Mouse (Mus musculus): Measurements from ENCODE around the gene Nostrin. TPM values are rescaled to one million over a fixed set of nuclear protein-coding genes. Genes with fewer than 3 reads are reported as not detected.

The Nostrin gene
- total and polyA plus RNA-seq, 3 experiments, result 0.11 TPM; not detected in 2

DNA sequence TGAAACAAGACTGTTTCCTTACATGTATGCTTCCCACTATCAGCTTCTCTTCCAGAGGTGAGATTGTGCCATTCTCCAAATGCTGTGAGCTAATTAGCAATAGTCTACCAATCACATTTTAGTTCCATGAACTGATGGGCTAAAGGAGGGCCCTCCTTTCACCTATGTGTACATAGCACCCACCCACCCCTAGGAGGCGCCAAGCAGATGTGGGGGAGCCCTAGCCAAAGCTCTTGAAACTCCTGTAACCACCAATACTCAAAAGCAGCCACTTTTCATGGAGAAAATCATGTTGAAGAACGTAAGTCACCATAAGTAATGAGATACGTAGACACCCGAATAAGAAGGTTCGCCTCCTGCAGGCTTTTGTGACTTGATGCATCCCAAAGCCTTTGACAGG, 23.0 kb upstream of the Nostrin start:
- H3K4me3 ChIP-seq (ENCODE audit: low read depth, low read length), result no peak overlapping the region
- H3K4me1 ChIP-seq (ENCODE audit: insufficient read depth, low read depth, low read length), result no peaks in the 10 kb centered on the region
- DNase-seq (ENCODE audit: low spot score) (no peak), ATAC-seq (ENCODE audit: extremely low read depth, insufficient number of reproducible peaks, low FRiP score, poor library complexity, severe bottlenecking) (no peak)
- TF ChIP-seq TAL1 (conservative IDR thresholded peaks at IDR 0.05; ENCODE audit: low read depth, low read length), result no peak
- peaks cover 71% of the 10 kb centered on the region for H3K36me3 ChIP-seq (replicated peaks)
- peaks cover 6% of the 10 kb centered on the region for H3K9me3 ChIP-seq (replicated peaks)
- H3K27me3 ChIP-seq (ENCODE audit: insufficient read depth, low read length), result no peaks in the 10 kb centered on the region

DNA sequence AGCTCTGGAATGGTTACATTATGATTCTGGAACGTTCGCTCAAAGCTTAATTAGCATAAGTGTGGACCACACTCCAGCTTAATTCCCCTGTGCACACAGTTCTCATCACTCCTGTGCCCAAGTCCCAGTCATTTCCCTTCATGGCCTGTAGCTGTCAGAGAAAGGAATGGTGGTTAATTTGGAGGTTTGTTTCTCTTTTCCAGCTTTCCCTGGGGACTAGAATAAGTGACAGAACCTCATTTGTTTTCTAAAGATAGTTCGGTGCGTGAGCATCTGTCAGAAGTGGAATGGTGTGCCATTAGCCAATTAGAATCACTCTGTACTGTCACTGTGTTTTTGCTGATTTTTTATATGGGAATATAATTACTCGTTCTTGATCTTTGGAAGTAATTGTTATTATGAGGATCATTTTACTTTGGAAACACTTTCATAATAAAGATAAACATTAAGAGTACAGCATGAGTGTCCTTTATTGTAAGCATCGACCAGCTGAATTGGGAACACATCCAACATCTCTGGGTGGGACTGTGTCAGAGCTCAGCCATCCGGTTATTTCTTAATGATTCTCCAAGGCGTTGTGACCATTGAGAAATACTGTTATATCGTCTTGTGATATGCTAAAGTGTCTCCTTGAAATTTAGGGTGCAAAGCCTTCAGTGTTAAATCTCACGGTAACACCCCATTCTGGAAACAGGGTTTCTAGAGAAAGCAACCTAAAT, 21.6 kb upstream of the Nostrin start:
- no peaks in the 10 kb centered on the region for H3K27me3 ChIP-seq (ENCODE audit: insufficient read depth, low read length)
- H3K4me3 ChIP-seq (ENCODE audit: low read depth, low read length), result no peak overlapping the region
- ATAC-seq (ENCODE audit: extremely low read depth, insufficient number of reproducible peaks, low FRiP score, poor library complexity, severe bottlenecking) (no peak), DNase-seq (ENCODE audit: low spot score) (no peak)
- peaks cover 6% of the 10 kb centered on the region for H3K9me3 ChIP-seq (replicated peaks)
- H3K36me3 ChIP-seq (replicated peaks), result peaks cover 62% of the 10 kb centered on the region
- TF ChIP-seq TAL1 (conservative IDR thresholded peaks at IDR 0.05; ENCODE audit: low read depth, low read length), result no peak
- TF ChIP-seq POLR2AphosphoS5 (IDR thresholded peaks at IDR 0.05; ENCODE audit: insufficient replicate concordance, low read depth, low read length), result no peak
- no peak for TF ChIP-seq GATA1 (IDR thresholded peaks at IDR 0.05; ENCODE audit: borderline replicate concordance, low read length)
- no peak for TF ChIP-seq CTCF (IDR thresholded peaks at IDR 0.05; ENCODE audit: low read depth, low read length)
- TF ChIP-seq GATA2 (IDR thresholded peaks at IDR 0.05; ENCODE audit: borderline replicate concordance, low read depth, low read length), result no peak
- H3K4me1 ChIP-seq (ENCODE audit: insufficient read depth, low read depth, low read length), result 0 out of 2 replicates have a peak, but pooled peaks cover 2% of the 10 kb centered on the region

DNA sequence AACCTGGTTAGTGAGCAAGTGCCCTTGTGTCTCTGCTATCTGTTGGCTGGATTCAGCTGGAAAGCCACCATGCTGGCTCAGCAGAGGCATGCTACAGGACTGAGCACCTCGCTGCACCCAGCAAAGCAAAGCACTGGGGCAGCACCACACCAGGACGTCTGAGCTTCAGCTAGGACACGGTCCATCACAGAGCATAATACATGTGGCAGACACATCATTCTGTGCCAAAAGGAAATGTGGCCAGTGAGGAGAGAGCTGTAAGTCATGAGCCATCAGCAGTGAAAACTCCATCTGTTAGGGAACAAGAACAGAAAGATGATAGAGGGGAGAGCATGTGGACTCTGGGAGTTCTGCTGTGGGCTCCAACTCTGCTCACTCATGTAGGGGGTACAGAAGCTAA, 19.7 kb upstream of the Nostrin start:
- H3K36me3 ChIP-seq (replicated peaks), result peaks cover 45% of the 10 kb centered on the region
- H3K4me1 ChIP-seq (ENCODE audit: insufficient read depth, low read depth, low read length), result 0 out of 2 replicates have a peak, but pooled peaks cover 2% of the 10 kb centered on the region
- no peak for ATAC-seq (ENCODE audit: extremely low read depth, insufficient number of reproducible peaks, low FRiP score, poor library complexity, severe bottlenecking)
- DNase-seq (ENCODE audit: low spot score), result no peak
- TF ChIP-seq GATA2 (IDR thresholded peaks at IDR 0.05; ENCODE audit: borderline replicate concordance, low read depth, low read length) (no peak), POLR2AphosphoS5 (IDR thresholded peaks at IDR 0.05; ENCODE audit: insufficient replicate concordance, low read depth, low read length) (no peak), CTCF (IDR thresholded peaks at IDR 0.05; ENCODE audit: low read depth, low read length) (no peak), TAL1 (conservative IDR thresholded peaks at IDR 0.05; ENCODE audit: low read depth, low read length) (no peak), GATA1 (IDR thresholded peaks at IDR 0.05; ENCODE audit: borderline replicate concordance, low read length) (no peak)
- H3K4me3 ChIP-seq (ENCODE audit: low read depth, low read length), result no peak overlapping the region
- no peaks in the 10 kb centered on the region for H3K27me3 ChIP-seq (ENCODE audit: insufficient read depth, low read length)
- H3K9me3 ChIP-seq (replicated peaks), result peaks cover 6% of the 10 kb centered on the region

DNA sequence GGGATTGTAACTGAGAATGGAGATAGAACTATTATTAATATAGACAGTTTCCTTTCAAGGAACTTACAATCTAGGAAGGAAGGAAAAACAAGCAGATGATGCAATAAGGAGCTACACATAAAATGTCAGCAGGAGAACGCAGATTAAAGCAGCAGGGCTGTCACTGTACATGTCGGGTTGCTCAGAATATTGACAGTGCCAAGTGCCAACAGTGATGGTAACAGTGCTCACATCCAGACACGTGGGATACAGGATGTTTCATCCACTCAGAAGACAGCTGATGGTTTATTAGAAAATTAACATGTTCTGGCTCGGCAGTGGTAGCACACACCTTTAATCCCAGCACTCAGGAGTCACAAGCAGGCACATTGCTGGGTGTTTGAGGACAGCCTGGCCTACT, 18.8 kb upstream of the Nostrin start:
- Histone ChIP-seq H3K9me3 (replicated peaks) (peaks cover 6% of the 10 kb centered on the region), H3K4me1 (ENCODE audit: insufficient read depth, low read depth, low read length) (0 out of 2 replicates have a peak, but pooled peaks cover 2% of the 10 kb centered on the region), H3K4me3 (ENCODE audit: low read depth, low read length) (no peak overlapping the region), H3K36me3 (replicated peaks) (peaks cover 36% of the 10 kb centered on the region), H3K27me3 (ENCODE audit: insufficient read depth, low read length) (no peaks in the 10 kb centered on the region)
- no peak for DNase-seq (ENCODE audit: low spot score)
- ATAC-seq (ENCODE audit: extremely low read depth, insufficient number of reproducible peaks, low FRiP score, poor library complexity, severe bottlenecking), result no peak
- TF ChIP-seq TAL1 (conservative IDR thresholded peaks at IDR 0.05; ENCODE audit: low read depth, low read length) (no peak), POLR2AphosphoS5 (IDR thresholded peaks at IDR 0.05; ENCODE audit: insufficient replicate concordance, low read depth, low read length) (no peak), GATA2 (IDR thresholded peaks at IDR 0.05; ENCODE audit: borderline replicate concordance, low read depth, low read length) (no peak), GATA1 (IDR thresholded peaks at IDR 0.05; ENCODE audit: borderline replicate concordance, low read length) (no peak), CTCF (IDR thresholded peaks at IDR 0.05; ENCODE audit: low read depth, low read length) (no peak)

DNA sequence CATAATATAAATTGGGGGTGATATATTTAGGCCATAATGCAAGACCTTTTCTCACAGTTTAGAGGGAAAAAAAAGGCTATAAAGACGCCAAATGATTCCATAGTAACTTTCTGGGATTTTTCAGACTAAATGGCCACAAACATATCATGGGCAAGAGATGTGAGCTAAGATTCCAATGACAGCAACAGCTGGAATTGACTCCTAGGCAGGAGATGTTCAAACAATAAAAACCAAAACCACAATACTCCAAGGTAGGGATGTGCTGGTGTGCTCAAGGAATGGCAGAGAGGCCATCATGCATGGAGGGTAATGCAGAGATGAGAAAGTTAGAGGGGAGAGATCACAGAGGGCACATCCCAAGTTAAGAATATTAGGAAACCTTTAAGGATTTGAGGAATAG, 16.6 kb upstream of the Nostrin start:
- no peaks in the 10 kb centered on the region for H3K27me3 ChIP-seq (ENCODE audit: insufficient read depth, low read length)
- H3K9me3 ChIP-seq (replicated peaks), result peaks cover 6% of the 10 kb centered on the region
- no peak for ATAC-seq (ENCODE audit: extremely low read depth, insufficient number of reproducible peaks, low FRiP score, poor library complexity, severe bottlenecking)
- no peak overlapping the region for H3K4me3 ChIP-seq (ENCODE audit: low read depth, low read length)
- H3K36me3 ChIP-seq (replicated peaks), result peaks cover 17% of the 10 kb centered on the region
- H3K4me1 ChIP-seq (ENCODE audit: insufficient read depth, low read depth, low read length), result 0 out of 2 replicates have a peak, but pooled peaks cover 2% of the 10 kb centered on the region
- no peak for DNase-seq (ENCODE audit: low spot score)
- TF ChIP-seq TAL1 (conservative IDR thresholded peaks at IDR 0.05; ENCODE audit: low read depth, low read length) (no peak), CTCF (IDR thresholded peaks at IDR 0.05; ENCODE audit: low read depth, low read length) (no peak), GATA2 (IDR thresholded peaks at IDR 0.05; ENCODE audit: borderline replicate concordance, low read depth, low read length) (no peak), POLR2AphosphoS5 (IDR thresholded peaks at IDR 0.05; ENCODE audit: insufficient replicate concordance, low read depth, low read length) (no peak), GATA1 (IDR thresholded peaks at IDR 0.05; ENCODE audit: borderline replicate concordance, low read length) (no peak)

DNA sequence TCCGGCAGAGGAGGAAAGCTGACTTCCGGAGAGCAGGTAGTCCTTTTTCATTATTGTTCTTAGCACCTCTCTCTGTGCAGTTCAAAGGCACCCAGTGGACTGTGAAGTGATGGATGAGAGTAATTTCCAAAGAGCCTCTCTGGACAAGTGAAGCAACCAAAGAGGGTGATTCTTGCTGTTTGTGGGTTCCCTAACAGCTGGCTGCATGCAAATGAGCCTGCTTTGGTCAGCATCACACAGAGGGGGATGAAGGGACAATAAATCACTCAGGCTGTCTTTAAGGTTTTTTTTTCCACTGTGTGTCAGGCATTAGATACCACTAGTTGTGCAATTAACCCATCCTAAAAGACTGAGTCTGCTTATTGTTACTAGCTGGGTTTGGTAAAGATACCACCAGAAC, 15.9 kb upstream of the Nostrin start:
- Histone ChIP-seq H3K4me3 (ENCODE audit: low read depth, low read length) (no peak overlapping the region), H3K9me3 (replicated peaks) (peaks cover 6% of the 10 kb centered on the region), H3K4me1 (ENCODE audit: insufficient read depth, low read depth, low read length) (0 out of 2 replicates have a peak, but pooled peaks cover 2% of the 10 kb centered on the region), H3K27me3 (ENCODE audit: insufficient read depth, low read length) (no peaks in the 10 kb centered on the region), H3K36me3 (replicated peaks) (peaks cover 12% of the 10 kb centered on the region)
- TF ChIP-seq GATA1 (IDR thresholded peaks at IDR 0.05; ENCODE audit: borderline replicate concordance, low read length), result no peak
- no peak for TF ChIP-seq POLR2AphosphoS5 (IDR thresholded peaks at IDR 0.05; ENCODE audit: insufficient replicate concordance, low read depth, low read length)
- no peak for TF ChIP-seq GATA2 (IDR thresholded peaks at IDR 0.05; ENCODE audit: borderline replicate concordance, low read depth, low read length)
- no peak for TF ChIP-seq CTCF (IDR thresholded peaks at IDR 0.05; ENCODE audit: low read depth, low read length)
- no peak for TF ChIP-seq TAL1 (conservative IDR thresholded peaks at IDR 0.05; ENCODE audit: low read depth, low read length)
- DNase-seq (ENCODE audit: low spot score) (no peak), ATAC-seq (ENCODE audit: extremely low read depth, insufficient number of reproducible peaks, low FRiP score, poor library complexity, severe bottlenecking) (no peak)

All from G1E (cell line).